Comparison of ENCODE assay signal across 8 mouse cellular contexts in genomic region chr1:162548917-162549613, GRCm38 (mm10). TPM values are rescaled to one million over a fixed set of nuclear protein-coding genes. Genes with fewer than 3 reads are reported as not detected.
DNase-seq lines count a peak whose midpoint lies in the region; ATAC-seq and TF ChIP-seq lines count a peak whose summit lies in the region.

No protein-coding gene starts in this region.

- ATAC-seq in kidney, postnatal 0 days (replicated peaks; ENCODE audit: low FRiP score, low read depth) = no peak
- ATAC-seq in hindbrain, postnatal 0 days = no peak

- 0 out of 2 replicates have a peak, but pooled peaks cover 6% of the 10 kb centered on the region for H3K36me3 ChIP-seq in kidney, postnatal 0 days (ENCODE audit: insufficient read depth, low read length)
- peaks cover 25% of the 10 kb centered on the region for H3K36me3 ChIP-seq in embryonic facial prominence, embryonic 10.5 days (replicated peaks)
- H3K36me3 ChIP-seq in hindbrain, postnatal 0 days (ENCODE audit: insufficient read depth, low read length) = peaks cover 7% of the 10 kb centered on the region
- H3K36me3 ChIP-seq in myocyte (ENCODE audit: control insufficient read depth, insufficient read depth) = no peaks in the 10 kb centered on the region

- 0 out of 2 replicates have a peak, but pooled peaks cover 9% of the 10 kb centered on the region for H3K4me1 ChIP-seq in kidney, postnatal 0 days (replicated peaks; ENCODE audit: insufficient read depth, low read length)
- H3K4me1 ChIP-seq in embryonic facial prominence, embryonic 10.5 days = peaks cover 17% of the 10 kb centered on the region
- peaks cover 12% of the 10 kb centered on the region for H3K4me1 ChIP-seq in hindbrain, postnatal 0 days (ENCODE audit: insufficient read depth, low read length)

- WGBS in kidney, postnatal 0 days = 59% methylated on average over 10 of the region's 10 CpGs
- 74% methylated on average over 10 of the region's 10 CpGs for whole genome bisulfite sequencing in embryonic facial prominence, embryonic 10.5 days
- 60% methylated on average over 10 of the region's 10 CpGs for WGBS in hindbrain, postnatal 0 days

- TF ChIP-seq POLR2A in myocyte (IDR thresholded peaks at IDR 0.05; ENCODE audit: insufficient read length, low read depth) = no peak

- DNase-seq in kidney, postnatal 0 days (ENCODE audit: low spot score) = no peak
- DNase-seq in kidney, postnatal 36 days = no peak
- no peak for DNase-seq in embryonic facial prominence, embryonic 10.5 days (ENCODE audit: low spot score)
- no peak for DNase-seq in hindbrain, postnatal 0 days (ENCODE audit: low spot score)
- no peak for DNase-seq in right cerebral cortex, adult 18-20 months
- DNase-seq in yolk sac, embryonic 10.5 days (ENCODE audit: low spot score) = no peak
- no peak for DNase-seq in layer of hippocampus, adult 9-10 months (ENCODE audit: low spot score)

- H3K9me3 ChIP-seq in kidney, postnatal 0 days (replicated peaks; ENCODE audit: low read length) = no peaks in the 10 kb centered on the region
- no peaks in the 10 kb centered on the region for H3K9me3 ChIP-seq in embryonic facial prominence, embryonic 10.5 days
- no peaks in the 10 kb centered on the region for H3K9me3 ChIP-seq in hindbrain, postnatal 0 days (ENCODE audit: low read length)

- H3K27me3 ChIP-seq in kidney, postnatal 0 days (ENCODE audit: insufficient read depth, low read length) = no peaks in the 10 kb centered on the region
- no peaks in the 10 kb centered on the region for H3K27me3 ChIP-seq in embryonic facial prominence, embryonic 10.5 days (replicated peaks; ENCODE audit: low read depth, poor library complexity, severe bottlenecking)
- no peaks in the 10 kb centered on the region for H3K27me3 ChIP-seq in hindbrain, postnatal 0 days (ENCODE audit: insufficient read depth, low read length)
- no peaks in the 10 kb centered on the region for H3K27me3 ChIP-seq in myocyte (ENCODE audit: control insufficient read depth, insufficient read depth, insufficient read length)

- peak overlapping the region; percentile 95 for H3K4me2 ChIP-seq in kidney, postnatal 0 days (ENCODE audit: low read length)
- peak overlapping the region; percentile 95 for H3K4me2 ChIP-seq in hindbrain, postnatal 0 days (ENCODE audit: low read depth, low read length)
- peak overlapping the region; percentile 94 for H3K4me2 ChIP-seq in myocyte (ENCODE audit: low read depth)

- H3K27ac ChIP-seq in kidney, postnatal 0 days = peak overlapping the region; percentile 70
- peak overlapping the region; percentile 81 for H3K27ac ChIP-seq in embryonic facial prominence, embryonic 10.5 days (replicated peaks)
- peak overlapping the region; percentile 46 for H3K27ac ChIP-seq in hindbrain, postnatal 0 days

- peak overlapping the region; percentile 35 for H3ac ChIP-seq in myocyte (ENCODE audit: control insufficient read depth, insufficient read length)

- peak overlapping the region; percentile 69 for H3K4me3 ChIP-seq in kidney, postnatal 0 days (replicated peaks; ENCODE audit: low read depth, low read length)
- H3K4me3 ChIP-seq in embryonic facial prominence, embryonic 10.5 days = peak overlapping the region; percentile 78
- peak overlapping the region; percentile 75 for H3K4me3 ChIP-seq in hindbrain, postnatal 0 days (ENCODE audit: low read length)
- peak overlapping the region; percentile 79 for H3K4me3 ChIP-seq in myocyte

- H3K79me2 ChIP-seq in myocyte (ENCODE audit: control insufficient read depth, insufficient read depth) = peaks cover 14% of the 10 kb centered on the region

- H3K9ac ChIP-seq in kidney, postnatal 0 days (ENCODE audit: low read depth, low read length) = peak overlapping the region; percentile 74
- H3K9ac ChIP-seq in hindbrain, postnatal 0 days (replicated peaks; ENCODE audit: low read length) = peak overlapping the region; percentile 40

- no peak for TF ChIP-seq CTCF in kidney, postnatal 0 days (IDR thresholded peaks at IDR 0.05; ENCODE audit: low read depth)
- TF ChIP-seq CTCF in hindbrain, postnatal 0 days (IDR thresholded peaks at IDR 0.05; ENCODE audit: low read depth) = no peak

TF ChIP-seq in myocyte, 11 proteins besides CTCF, POLR2A, EP300 and RAD21:
- TF ChIP-seq TCF12 (IDR thresholded peaks at IDR 0.05; ENCODE audit: insufficient read depth, poor library complexity, severe bottlenecking) = no peak
- TF ChIP-seq REST (IDR thresholded peaks at IDR 0.05; ENCODE audit: insufficient read depth, insufficient read length) = no peak
- no peak for TF ChIP-seq POLR2AphosphoS2 (IDR thresholded peaks at IDR 0.05; ENCODE audit: insufficient read length, low read depth)
- no peak for TF ChIP-seq MAX (IDR thresholded peaks at IDR 0.05; ENCODE audit: low read depth)
- TF ChIP-seq USF1 (IDR thresholded peaks at IDR 0.05; ENCODE audit: low read depth) = no peak
- no peak for TF ChIP-seq CEBPB (IDR thresholded peaks at IDR 0.05; ENCODE audit: insufficient read depth, poor library complexity, severe bottlenecking)
- no peak for TF ChIP-seq TCF3 (IDR thresholded peaks at IDR 0.05; ENCODE audit: insufficient read length, low read depth)
- no peak for TF ChIP-seq MYOG (IDR thresholded peaks at IDR 0.05; ENCODE audit: control insufficient read depth in 1 of 3, insufficient read depth in 1 of 3, insufficient read length in 2 of 3, low read depth in 2 of 3)
- no peak for TF ChIP-seq MYOD1 (IDR thresholded peaks at IDR 0.05; ENCODE audit: control insufficient read depth in 1 of 3, insufficient read length in 2 of 3, low read depth in 2 of 3)
- TF ChIP-seq SRF (IDR thresholded peaks at IDR 0.05; ENCODE audit: control insufficient read depth, insufficient read length, low read depth) = no peak
- TF ChIP-seq E2F4 (IDR thresholded peaks at IDR 0.05; ENCODE audit: insufficient read depth) = no peak

RNA-seq across cellular contexts. Expression of gene Mettl13, which starts 0.7 kb away (rescaled TPM):
- polyA plus RNA-seq in kidney, postnatal 0 days (2015; fragmentation: Nextera tagmentation; extraction: Ambion mirVana) = 16.3 and 19.0 TPM in 2 replicates
- 33.7 and 37.4 TPM in 2 replicates for polyA plus RNA-seq in embryonic facial prominence, embryonic 10.5 days (2016; fragmentation: Nextera tagmentation; extraction: Ambion mirVana)
- total RNA-seq in hindbrain, postnatal 0 days (2014; rRNA removed) = 7.6 and 9.7 TPM in 2 replicates
- polyA plus RNA-seq in hindbrain, postnatal 0 days (2015; fragmentation: Nextera tagmentation; extraction: Ambion mirVana) = 11.1 and 12.4 TPM in 2 replicates
- 12.3 TPM for polyA plus RNA-seq in myocyte (2012; fragmentation: generic; extraction: Trizol)

RNA-seq across cellular contexts. Expression of gene Vamp4, which starts 21.2 kb away (rescaled TPM):
- polyA plus RNA-seq in kidney, postnatal 0 days (2015; fragmentation: Nextera tagmentation; extraction: Ambion mirVana) = 53.6 and 56.5 TPM in 2 replicates
- 51.4 and 54.7 TPM in 2 replicates for polyA plus RNA-seq in embryonic facial prominence, embryonic 10.5 days (2016; fragmentation: Nextera tagmentation; extraction: Ambion mirVana)
- 23.6 and 24.7 TPM in 2 replicates for total RNA-seq in hindbrain, postnatal 0 days (2014; rRNA removed)
- polyA plus RNA-seq in hindbrain, postnatal 0 days (2015; fragmentation: Nextera tagmentation; extraction: Ambion mirVana) = 77.7 and 78.2 TPM in 2 replicates
- polyA plus RNA-seq in myocyte (2012; fragmentation: generic; extraction: Trizol) = 14.6 TPM
